Mouse (Mus musculus): Measurements from ENCODE around the gene Neu2. TPM values are rescaled to one million over a fixed set of nuclear protein-coding genes. Genes with fewer than 3 reads are reported as not detected.
A peak's percentile ranks its signal among the peaks of the same experiment; 100 is the strongest.

Gene Neu2
- polyA plus RNA-seq, 1 experiment from 2014 or later: 2.3 TPM

DNA sequence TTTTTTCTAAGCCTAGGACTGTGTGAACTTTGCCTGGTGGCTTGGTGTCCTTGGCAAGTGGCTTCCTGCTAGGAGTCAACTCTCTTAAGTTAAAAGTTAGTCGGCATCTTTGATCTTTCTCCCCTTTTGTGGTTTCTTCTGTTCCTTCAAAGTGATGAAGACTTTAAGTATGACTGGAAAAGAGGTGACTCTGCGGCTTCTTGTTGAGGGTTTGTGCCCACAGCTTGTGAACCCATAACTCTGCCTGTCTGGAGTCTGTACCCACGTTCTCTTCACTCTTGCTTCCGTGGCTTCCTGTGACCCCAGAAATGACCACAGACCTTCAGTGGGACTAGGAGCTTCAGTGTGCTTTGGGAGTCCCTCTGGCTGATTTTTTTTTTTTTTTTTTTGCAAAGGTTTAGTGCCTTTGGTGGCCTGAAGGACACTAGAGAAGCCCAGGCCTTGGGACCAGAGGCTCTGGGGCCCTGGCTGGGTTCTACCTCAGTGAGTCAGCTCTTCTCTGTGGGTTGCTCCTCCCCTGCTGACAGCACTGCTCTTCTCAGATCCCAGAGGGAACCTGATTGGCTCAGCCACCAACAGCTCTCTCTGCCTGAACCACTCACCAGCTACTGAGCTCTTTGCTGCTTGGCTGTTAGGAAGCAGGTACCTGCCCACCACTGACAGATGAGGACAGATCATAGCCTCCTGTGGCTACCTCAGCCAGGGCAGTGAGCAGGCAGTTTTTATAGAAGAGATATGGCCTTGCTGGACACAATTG lies 127.6 kb downstream of the Neu2 start:
- H3K4me2 ChIP-seq (replicated peaks; ENCODE audit: low read depth, low read length): no peak overlapping the region
- no peaks in the 10 kb centered on the region for H3K27me3 ChIP-seq (ENCODE audit: control insufficient read depth, insufficient read depth, low read length)
- no peak overlapping the region for H3K9ac ChIP-seq (replicated peaks; ENCODE audit: low read depth, low read length)
- 85% methylated on average over 4 of the region's 4 CpGs for WGBS
- H3K4me1 ChIP-seq (ENCODE audit: control insufficient read depth, insufficient read depth, low read length): no peaks in the 10 kb centered on the region
- peak; percentile 94; the same call in 1 of the 2 replicates for ATAC-seq (ENCODE audit: insufficient number of reproducible peaks, insufficient read depth, low FRiP score, low read depth)
- H3K27ac ChIP-seq (ENCODE audit: low read length): no peak overlapping the region
- no peak overlapping the region for H3K4me3 ChIP-seq (ENCODE audit: low read depth, low read length)
- no peaks in the 10 kb centered on the region for H3K36me3 ChIP-seq (ENCODE audit: control insufficient read depth, insufficient read depth, low read length)
- no peaks in the 10 kb centered on the region for H3K9me3 ChIP-seq (ENCODE audit: control insufficient read depth, low read depth, low read length)

GRCm38 (mm10) chr1:87637878-87638600 lies 128.3 kb downstream of the Neu2 start:
- H3K27me3 ChIP-seq (ENCODE audit: control insufficient read depth, insufficient read depth, low read length): no peaks in the 10 kb centered on the region
- H3K4me2 ChIP-seq (replicated peaks; ENCODE audit: low read depth, low read length): no peak overlapping the region
- no peaks in the 10 kb centered on the region for H3K36me3 ChIP-seq (ENCODE audit: control insufficient read depth, insufficient read depth, low read length)
- no peaks in the 10 kb centered on the region for H3K9me3 ChIP-seq (ENCODE audit: control insufficient read depth, low read depth, low read length)
- WGBS: 83% methylated on average over 4 of the region's 4 CpGs
- ATAC-seq (ENCODE audit: insufficient number of reproducible peaks, insufficient read depth, low FRiP score, low read depth): no peak
- no peak overlapping the region for H3K9ac ChIP-seq (replicated peaks; ENCODE audit: low read depth, low read length)
- H3K4me1 ChIP-seq (ENCODE audit: control insufficient read depth, insufficient read depth, low read length): no peaks in the 10 kb centered on the region
- no peak overlapping the region for H3K4me3 ChIP-seq (ENCODE audit: low read depth, low read length)
- H3K27ac ChIP-seq (ENCODE audit: low read length): no peak overlapping the region

DNA sequence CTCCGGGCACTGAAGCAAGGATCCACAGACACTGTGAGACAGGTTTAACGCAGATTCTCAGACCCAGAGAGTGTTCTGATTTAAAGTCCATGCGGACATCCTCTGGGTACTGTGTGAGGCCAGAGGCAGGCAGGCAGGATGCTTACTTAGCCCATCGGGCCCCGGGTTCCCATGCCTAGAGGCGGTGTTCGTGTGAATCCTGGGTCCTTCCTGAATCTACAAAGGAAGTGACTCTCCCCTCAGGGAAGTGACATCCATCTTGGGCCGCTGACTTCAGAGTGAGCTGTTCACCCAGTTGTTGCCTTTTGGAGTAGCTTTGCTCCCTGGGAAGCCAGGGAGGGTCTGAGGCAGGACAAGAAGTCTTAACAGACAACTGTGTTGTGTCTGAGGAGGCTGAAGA lies 130.0 kb downstream of the Neu2 start:
- H3K27ac ChIP-seq (ENCODE audit: low read length): peak overlapping the region; percentile 27; the same call in 1 of the 2 replicates
- H3K9me3 ChIP-seq (ENCODE audit: control insufficient read depth, low read depth, low read length): no peaks in the 10 kb centered on the region
- 86% methylated on average over 8 of the region's 8 CpGs for WGBS
- no peak overlapping the region for H3K4me2 ChIP-seq (replicated peaks; ENCODE audit: low read depth, low read length)
- no peak overlapping the region for H3K9ac ChIP-seq (replicated peaks; ENCODE audit: low read depth, low read length)
- no peaks in the 10 kb centered on the region for H3K4me1 ChIP-seq (ENCODE audit: control insufficient read depth, insufficient read depth, low read length)
- no peak overlapping the region for H3K4me3 ChIP-seq (ENCODE audit: low read depth, low read length)
- no peaks in the 10 kb centered on the region for H3K36me3 ChIP-seq (ENCODE audit: control insufficient read depth, insufficient read depth, low read length)
- no peak for ATAC-seq (ENCODE audit: insufficient number of reproducible peaks, insufficient read depth, low FRiP score, low read depth)
- H3K27me3 ChIP-seq (ENCODE audit: control insufficient read depth, insufficient read depth, low read length): no peaks in the 10 kb centered on the region

DNA sequence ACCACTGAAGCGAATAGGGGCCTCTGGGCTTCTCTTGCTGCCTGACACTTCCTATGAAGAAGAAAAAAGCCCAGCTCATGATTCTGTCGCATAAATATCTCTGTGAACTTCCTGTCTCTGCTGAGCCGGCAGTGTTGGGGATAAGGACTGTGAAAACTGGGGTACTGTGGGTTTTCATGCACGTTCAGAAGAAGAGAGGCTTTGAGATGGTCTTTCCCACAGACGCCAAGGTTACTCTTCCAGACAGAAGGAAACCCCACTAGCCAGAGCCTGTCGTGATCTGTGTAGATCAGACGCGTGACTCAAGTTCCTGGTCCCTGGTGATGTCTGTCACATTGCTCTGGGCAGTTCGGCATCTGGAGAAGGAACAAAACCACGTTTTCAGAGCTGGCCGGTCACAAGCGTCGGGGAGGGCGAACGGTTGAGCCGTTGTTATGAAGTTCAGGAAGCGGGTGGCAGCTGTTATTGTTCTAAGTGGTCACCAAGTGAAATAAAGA lies 130.5 kb downstream of the Neu2 start:
- Histone ChIP-seq H3K27ac (ENCODE audit: low read length) (peak overlapping the region; percentile 27; the same call in 1 of the 2 replicates), H3K9me3 (ENCODE audit: control insufficient read depth, low read depth, low read length) (no peaks in the 10 kb centered on the region), H3K36me3 (ENCODE audit: control insufficient read depth, insufficient read depth, low read length) (no peaks in the 10 kb centered on the region), H3K27me3 (ENCODE audit: control insufficient read depth, insufficient read depth, low read length) (no peaks in the 10 kb centered on the region), H3K4me1 (ENCODE audit: control insufficient read depth, insufficient read depth, low read length) (no peaks in the 10 kb centered on the region), H3K4me2 (replicated peaks; ENCODE audit: low read depth, low read length) (no peak overlapping the region), H3K4me3 (ENCODE audit: low read depth, low read length) (no peak overlapping the region), H3K9ac (replicated peaks; ENCODE audit: low read depth, low read length) (no peak overlapping the region)
- ATAC-seq (ENCODE audit: insufficient number of reproducible peaks, insufficient read depth, low FRiP score, low read depth): no peak
- 59% methylated on average over 17 of the region's 17 CpGs for WGBS

- Histone ChIP-seq H3K27me3 (ENCODE audit: control insufficient read depth, insufficient read depth, low read length) (no peaks in the 10 kb centered on the region), H3K4me1 (ENCODE audit: control insufficient read depth, insufficient read depth, low read length) (no peaks in the 10 kb centered on the region), H3K4me2 (replicated peaks; ENCODE audit: low read depth, low read length) (no peak overlapping the region), H3K36me3 (ENCODE audit: control insufficient read depth, insufficient read depth, low read length) (no peaks in the 10 kb centered on the region), H3K9ac (replicated peaks; ENCODE audit: low read depth, low read length) (no peak overlapping the region), H3K27ac (ENCODE audit: low read length) (no peak overlapping the region), H3K9me3 (ENCODE audit: control insufficient read depth, low read depth, low read length) (no peaks in the 10 kb centered on the region), H3K4me3 (ENCODE audit: low read depth, low read length) (no peak overlapping the region)
- 88% methylated on average over 7 of the region's 7 CpGs for WGBS
- ATAC-seq (ENCODE audit: insufficient number of reproducible peaks, insufficient read depth, low FRiP score, low read depth): no peak
These were observed 133.3 kb downstream of the Neu2 start for GRCm38 (mm10) chr1:87643016-87643415.

DNA sequence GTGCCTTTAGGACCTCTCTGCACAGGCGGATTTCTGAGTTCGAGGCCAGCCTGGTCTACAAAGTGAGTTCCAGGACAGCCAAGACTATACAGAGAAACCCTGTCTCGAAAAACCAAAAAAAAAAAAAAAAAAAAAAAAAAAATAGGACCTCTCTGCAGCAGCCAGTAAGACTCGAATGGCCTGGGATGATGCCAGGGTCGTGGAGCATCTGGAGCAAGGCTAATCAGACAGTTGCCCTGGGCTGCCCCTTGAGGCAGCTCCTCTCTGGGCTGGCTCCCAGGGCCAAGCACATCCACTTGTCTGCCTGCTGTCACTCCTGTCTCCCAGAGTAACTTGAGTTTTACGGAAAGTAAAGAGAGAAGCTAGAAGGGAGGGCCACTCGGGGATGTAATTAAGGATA lies 135.4 kb downstream of the Neu2 start:
- no peak for ATAC-seq (ENCODE audit: insufficient number of reproducible peaks, insufficient read depth, low FRiP score, low read depth)
- 80% methylated on average over 7 of the region's 7 CpGs for WGBS

DNA sequence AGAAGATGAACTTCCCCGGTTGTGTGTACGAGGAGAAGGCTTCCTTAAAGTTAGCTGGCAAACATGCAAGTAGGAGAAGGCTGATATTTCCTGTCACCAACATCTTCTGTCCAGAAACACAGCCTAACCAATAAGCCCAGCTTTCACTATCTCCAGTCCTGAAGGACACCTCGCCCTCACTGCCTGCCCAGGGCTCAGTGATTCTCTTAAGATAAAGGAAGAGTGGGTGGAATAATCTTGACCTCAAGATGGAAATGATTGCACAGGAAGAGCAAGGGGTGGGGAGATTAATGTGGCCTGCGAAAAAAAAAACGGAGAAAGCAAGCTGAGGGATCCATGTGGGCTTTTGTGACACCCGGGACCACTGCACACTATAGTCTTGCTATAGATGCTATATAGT lies 136.1 kb downstream of the Neu2 start:
- Histone ChIP-seq H3K4me3 (ENCODE audit: low read depth, low read length) (no peak overlapping the region), H3K36me3 (ENCODE audit: control insufficient read depth, insufficient read depth, low read length) (no peaks in the 10 kb centered on the region), H3K27me3 (ENCODE audit: control insufficient read depth, insufficient read depth, low read length) (no peaks in the 10 kb centered on the region), H3K9me3 (ENCODE audit: control insufficient read depth, low read depth, low read length) (no peaks in the 10 kb centered on the region), H3K9ac (replicated peaks; ENCODE audit: low read depth, low read length) (no peak overlapping the region), H3K27ac (ENCODE audit: low read length) (no peak overlapping the region), H3K4me2 (replicated peaks; ENCODE audit: low read depth, low read length) (no peak overlapping the region), H3K4me1 (ENCODE audit: control insufficient read depth, insufficient read depth, low read length) (no peaks in the 10 kb centered on the region)
- 78% methylated on average over 6 of the region's 6 CpGs for WGBS
- no peak for ATAC-seq (ENCODE audit: insufficient number of reproducible peaks, insufficient read depth, low FRiP score, low read depth)

More for the DNA sequence above, 135.4 kb downstream of the Neu2 start:
- H3K27me3 ChIP-seq (ENCODE audit: control insufficient read depth, insufficient read depth, low read length): no peaks in the 10 kb centered on the region
- no peaks in the 10 kb centered on the region for H3K4me1 ChIP-seq (ENCODE audit: control insufficient read depth, insufficient read depth, low read length)
- no peaks in the 10 kb centered on the region for H3K36me3 ChIP-seq (ENCODE audit: control insufficient read depth, insufficient read depth, low read length)
- H3K9ac ChIP-seq (replicated peaks; ENCODE audit: low read depth, low read length): no peak overlapping the region
- no peak overlapping the region for H3K4me3 ChIP-seq (ENCODE audit: low read depth, low read length)
- no peak overlapping the region for H3K27ac ChIP-seq (ENCODE audit: low read length)
- no peaks in the 10 kb centered on the region for H3K9me3 ChIP-seq (ENCODE audit: control insufficient read depth, low read depth, low read length)
- no peak overlapping the region for H3K4me2 ChIP-seq (replicated peaks; ENCODE audit: low read depth, low read length)

Measured in stomach, embryonic 14.5 days (tissue).